In the genomic region with DNA sequence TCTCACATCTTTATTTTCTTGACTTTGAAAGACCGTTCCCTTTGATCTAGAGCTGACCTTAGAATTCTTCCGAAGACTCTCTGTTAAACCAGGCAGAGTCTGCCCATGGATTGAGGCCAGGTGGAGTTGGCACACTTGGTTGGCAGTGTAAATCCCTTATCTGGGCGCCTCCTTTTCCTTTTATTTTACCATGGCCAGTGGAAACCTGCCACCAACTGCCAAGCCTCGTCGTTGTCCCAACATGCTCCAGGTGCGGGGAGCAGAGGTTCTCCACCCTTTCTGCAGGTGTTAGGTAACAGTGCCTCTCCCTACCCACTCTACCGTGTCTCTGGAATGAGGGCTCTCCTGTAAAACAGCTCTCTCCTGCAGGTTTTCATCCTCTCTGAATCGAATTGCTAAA, we compare ENCODE assay signal across 11 mouse cellular contexts. TPM values are rescaled to one million over a fixed set of nuclear protein-coding genes. Genes with fewer than 3 reads are reported as not detected.
A peak's percentile ranks its signal among the peaks of the same experiment; 100 is the strongest.
DNase-seq lines count a peak whose midpoint lies in the region; ATAC-seq lines count a peak whose summit lies in the region.
"Had no signal": no experiment of that assay in that cellular context is flagged by ENCODE, and none has a peak within 500 bp of the region (broad histone marks: within the 10 kb centered on the region; RNA-seq: fewer than 3 reads in every experiment).

No protein-coding gene starts in this region.

- peak; percentile 92 for DNase-seq in heart, adult 11 months
- no peak for DNase-seq in heart, adult 18-20 months
- peak; percentile 48 to 63 for DNase-seq in urinary bladder, postnatal 36 days (ENCODE audit: low spot score in 2 of 2)
- DNase-seq in urinary bladder, postnatal 10 days (ENCODE audit: low spot score): no peak
- DNase-seq in fat pad, adult 2 months (ENCODE audit: extremely low read depth, low read depth, low spot score): peak; percentile 69
- DNase-seq in right cerebral cortex, adult 18-20 months: no peak
- DNase-seq in MN1 (ENCODE audit: low spot score): no peak
- DNase-seq: lung, embryonic 14.5 days; right cerebral cortex, postnatal 4 days; thymus, postnatal 4 days had no signal

- no peak for ATAC-seq in inflammation-experienced regulatory T-cells, adult 6 months

RNA-seq across cellular contexts. Expression of gene Tiam1, which starts 38.1 kb away (rescaled TPM):
- 1 to 10 TPM; 8.1 to 8.5 TPM for total RNA-seq in heart, adult 18-20 months (2021)
- 10 to 100 TPM; 31.4 to 71.7 (median 56.0) TPM for polyA plus RNA-seq in inflammation-experienced regulatory T-cells, adult 6 months (2017; shearing (Covaris generic))

RNA-seq across cellular contexts. Expression of gene Sod1, which starts 38.9 kb away (rescaled TPM):
- total RNA-seq in heart, adult 18-20 months (2021): 100 to 1,000 TPM; 565 to 589 TPM
- 1,000 to 10,000 TPM; 1,261 to 1,407 (median 1,324) TPM for polyA plus RNA-seq in inflammation-experienced regulatory T-cells, adult 6 months (2017; shearing (Covaris generic))

Comparison
In these comparisons a context has a peak if more than half of its experiments do, and no peak if none do; other contexts are left out.
1. DNase-seq: peak in heart, adult 11 months (single experiment), urinary bladder, postnatal 36 days (2 of 2) and fat pad, adult 2 months (single experiment); none in heart, adult 18-20 months (0 of 2), urinary bladder, postnatal 10 days (single experiment), right cerebral cortex, adult 18-20 months (single experiment) and MN1 (single experiment).